ENCODE assay signal across 14 mouse cellular contexts in genomic region chr13:47093791-47094190, GRCm38 (mm10).
"Had no signal": no experiment of that assay in that cellular context is flagged by ENCODE, and none has a peak within 500 bp of the region (broad histone marks: within the 10 kb centered on the region; RNA-seq: fewer than 3 reads in every experiment).

No protein-coding gene starts in this region.

- H3K4me1 ChIP-seq: midbrain, embryonic 10.5 days; midbrain, embryonic 12.5 days; neural tube, embryonic 12.5 days; stomach, embryonic 15.5 days had no signal

- H3K4me2 ChIP-seq: lung, embryonic 14.5 days; midbrain, embryonic 12.5 days; neural tube, embryonic 12.5 days; stomach, embryonic 15.5 days had no signal

- H3K27me3 ChIP-seq: midbrain, embryonic 12.5 days; neural tube, embryonic 12.5 days; stomach, embryonic 15.5 days had no signal

- H3K27ac ChIP-seq: midbrain, embryonic 10.5 days; midbrain, embryonic 12.5 days; neural tube, embryonic 12.5 days; stomach, embryonic 15.5 days; stomach, postnatal 0 days had no signal

- H3K4me3 ChIP-seq: midbrain, embryonic 10.5 days; midbrain, embryonic 12.5 days; neural tube, embryonic 12.5 days; stomach, embryonic 15.5 days had no signal

- H3K9ac ChIP-seq: lung, embryonic 14.5 days; midbrain, embryonic 12.5 days; neural tube, embryonic 12.5 days; stomach, embryonic 15.5 days had no signal

- H3K9me3 ChIP-seq: midbrain, embryonic 10.5 days; midbrain, embryonic 12.5 days; neural tube, embryonic 12.5 days; stomach, embryonic 15.5 days had no signal

- DNase-seq: lung, adult 18-20 months; lung, embryonic 14.5 days; lung, postnatal 10 days; lung, postnatal 4 days; midbrain, embryonic 14.5 days; right cerebral cortex, postnatal 14 days; thymus, adult 2 months; thymus, postnatal 25 days; thymus, postnatal 4 days had no signal
